Mouse (Mus musculus): ENCODE data around the gene Flnb.

Flnb gene

GRCm38 (mm10) chr14:7944349-7945039 is 126.7 kb downstream of the Flnb start:
- peak; percentile 34 to 65 for DNase-seq (ENCODE audit: low spot score in 2 of 2)

GRCm38 (mm10) chr14:7945261-7945660 is 127.5 kb downstream of the Flnb start:
- DNase-seq (ENCODE audit: low spot score in 2 of 2), result no peak

GRCm38 (mm10) chr14:7951234-7951633 is 133.5 kb downstream of the Flnb start:
- DNase-seq (ENCODE audit: low spot score in 2 of 2), result no peak

- no peak for DNase-seq (ENCODE audit: low spot score in 2 of 2)
Observed at GRCm38 (mm10) chr14:7952610-7953254, 135.0 kb downstream of the Flnb start.

- no peak for DNase-seq (ENCODE audit: low spot score in 2 of 2)
Observed at GRCm38 (mm10) chr14:7954071-7954471, 136.3 kb downstream of the Flnb start.

GRCm38 (mm10) chr14:7956427-7956826 is 138.7 kb downstream of the Flnb start:
- no peak for DNase-seq (ENCODE audit: low spot score in 2 of 2)

GRCm38 (mm10) chr14:7957049-7957448 is 139.3 kb downstream of the Flnb start, which contains the start of gene Gm45521:
Gene Gm45521, plus strand, starts transcription at chr14:7957288.
- DNase-seq (ENCODE audit: low spot score in 2 of 2), result no peak

GRCm38 (mm10) chr14:7960616-7961015 is 142.9 kb downstream of the Flnb start:
- DNase-seq (ENCODE audit: low spot score in 2 of 2), result no peak

GRCm38 (mm10) chr14:7961714-7962113 is 144.0 kb downstream of the Flnb start:
- DNase-seq (ENCODE audit: low spot score in 2 of 2), result no peak

- DNase-seq (ENCODE audit: low spot score in 2 of 2), result no peak
Observed at GRCm38 (mm10) chr14:7962626-7963025, 144.9 kb downstream of the Flnb start.

- no peak for DNase-seq (ENCODE audit: low spot score in 2 of 2)
Observed at GRCm38 (mm10) chr14:7963160-7963559, 145.4 kb downstream of the Flnb start.

GRCm38 (mm10) chr14:7964219-7964889 is 146.6 kb downstream of the Flnb start:
- DNase-seq (ENCODE audit: low spot score in 2 of 2), result peak; percentile 16 to 76

GRCm38 (mm10) chr14:7971889-7972493 is 154.2 kb downstream of the Flnb start:
- no peak for DNase-seq (ENCODE audit: low spot score in 2 of 2)

- no peak for DNase-seq (ENCODE audit: low spot score in 2 of 2)
Observed at GRCm38 (mm10) chr14:7974643-7975042, 156.9 kb downstream of the Flnb start.

GRCm38 (mm10) chr14:7975177-7975576 is 157.4 kb downstream of the Flnb start:
- DNase-seq (ENCODE audit: low spot score in 2 of 2), result no peak

GRCm38 (mm10) chr14:7977471-7977870 is 159.7 kb downstream of the Flnb start:
- DNase-seq (ENCODE audit: low spot score in 2 of 2), result no peak

GRCm38 (mm10) chr14:7978183-7978582 is 160.4 kb downstream of the Flnb start:
- no peak for DNase-seq (ENCODE audit: low spot score in 2 of 2)

GRCm38 (mm10) chr14:7981226-7981625 is 163.5 kb downstream of the Flnb start:
- no peak for DNase-seq (ENCODE audit: low spot score in 2 of 2)

GRCm38 (mm10) chr14:7986913-7987312 is 169.2 kb downstream of the Flnb start:
- DNase-seq (ENCODE audit: low spot score in 2 of 2), result no peak

- no peak for DNase-seq (ENCODE audit: low spot score in 2 of 2)
Observed at GRCm38 (mm10) chr14:7989371-7989770, 171.6 kb downstream of the Flnb start.

- no peak for DNase-seq (ENCODE audit: low spot score in 2 of 2)
Observed at GRCm38 (mm10) chr14:7989961-7990360, 172.2 kb downstream of the Flnb start.

- no peak for DNase-seq (ENCODE audit: low spot score in 2 of 2)
Observed at GRCm38 (mm10) chr14:7991108-7991776, 173.5 kb downstream of the Flnb start.

All from thymus, postnatal 10 days (tissue).